Mouse (Mus musculus) E14TG2a.4 (cell line): Measurements from ENCODE around the gene Olfr463.
A peak's percentile ranks its signal among the peaks of the same experiment; 100 is the strongest.

Experiments
- H3K27me3 ChIP-seq: 2 replicates; pipeline ENCODE4 v1.6.1; 2014; ENCODE audit warnings: low read length, control low read depth; ENCODE audit not compliant: insufficient read depth
- H3K36me3 ChIP-seq: 2 replicates; pipeline ENCODE4 v1.6.1; 2014; ENCODE audit warnings: low read length, control low read depth; ENCODE audit not compliant: insufficient read depth
- H3K4me1 ChIP-seq: replicated peaks from 2 replicates; pipeline ENCODE4 v1.6.1; 2014; ENCODE audit warnings: low read depth, low read length, control low read depth
- H3K4me3 ChIP-seq: replicated peaks from 2 replicates; pipeline ENCODE4 v1.5.1; 2014; ENCODE audit warnings: mild to moderate bottlenecking, low read length
- H3K9me3 ChIP-seq: 2 replicates; pipeline ENCODE4 v1.6.1; 2014; ENCODE audit warnings: low read length, control low read depth
- CTCF ChIP-seq: conservative IDR thresholded peaks from 2 replicates; pipeline ENCODE4 v1.5.1; 2014; ENCODE audit warnings: low read length
- NANOG ChIP-seq: IDR thresholded peaks from 2 replicates; pipeline ENCODE4 v1.6.1; 2014; ENCODE audit warnings: borderline replicate concordance, low read length, mixed read lengths
- POU5F1 ChIP-seq: IDR thresholded peaks from 2 replicates; pipeline ENCODE4 v1.6.1; 2014; ENCODE audit warnings: low read length, borderline replicate concordance

Olfr463 gene

DNA sequence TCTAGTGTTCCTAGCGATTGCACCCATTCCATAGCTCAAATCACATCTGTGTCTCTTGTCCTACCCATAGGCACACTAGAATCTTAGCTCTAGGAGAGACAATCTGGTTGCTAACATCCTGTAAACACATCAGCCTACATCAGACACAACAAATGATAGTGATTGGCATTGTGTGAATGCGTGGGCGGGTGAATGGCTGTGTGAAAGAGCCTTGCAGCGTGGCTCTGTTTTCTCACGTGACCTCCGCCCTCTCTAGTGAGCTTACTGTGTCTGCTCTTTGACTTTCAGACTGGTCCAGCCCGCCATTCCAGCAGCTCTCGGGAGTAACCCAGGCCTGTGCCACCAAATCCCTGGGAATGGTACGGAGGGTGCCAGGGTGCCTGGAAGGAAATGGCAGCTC lies 36.8 kb downstream of the Olfr463 start:
- peaks cover 90% of the 10 kb centered on the region for H3K36me3 ChIP-seq
- no peak for TF ChIP-seq CTCF
- TF ChIP-seq POU5F1, result no peak
- TF ChIP-seq NANOG, result peak; percentile 8; the same call in 1 of the 2 replicates
- no peaks in the 10 kb centered on the region; the same call in 1 of the 2 replicates for H3K27me3 ChIP-seq
- no peaks in the 10 kb centered on the region for H3K9me3 ChIP-seq
- H3K4me1 ChIP-seq, result peaks cover 52% of the 10 kb centered on the region
- no peak overlapping the region for H3K4me3 ChIP-seq

DNA sequence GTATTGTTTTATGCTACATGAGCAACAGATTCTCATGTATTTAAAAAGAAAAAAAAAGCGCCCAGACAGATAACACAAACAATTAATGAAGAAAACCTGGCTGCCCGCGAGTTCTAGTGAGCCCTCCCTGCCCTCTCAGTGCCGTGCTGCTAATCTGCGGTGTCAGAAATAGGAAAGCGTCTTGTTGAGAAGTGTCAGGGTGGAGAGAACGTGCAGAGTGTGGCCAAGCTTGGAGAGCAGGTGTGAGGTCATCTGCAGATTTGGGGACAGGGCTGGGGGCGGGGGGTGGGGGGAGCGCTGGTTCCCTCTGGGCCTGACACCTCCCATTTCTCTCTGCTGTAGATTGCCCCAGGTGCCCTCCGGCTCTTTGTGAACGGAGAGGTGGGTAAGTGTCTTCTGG lies 37.9 kb downstream of the Olfr463 start:
- H3K36me3 ChIP-seq, result peaks cover 94% of the 10 kb centered on the region
- TF ChIP-seq POU5F1 (no peak), CTCF (no peak), NANOG (no peak)
- peaks cover 52% of the 10 kb centered on the region for H3K4me1 ChIP-seq
- no peaks in the 10 kb centered on the region for H3K9me3 ChIP-seq
- H3K4me3 ChIP-seq, result no peak overlapping the region
- H3K27me3 ChIP-seq, result no peaks in the 10 kb centered on the region; the same call in 1 of the 2 replicates

DNA sequence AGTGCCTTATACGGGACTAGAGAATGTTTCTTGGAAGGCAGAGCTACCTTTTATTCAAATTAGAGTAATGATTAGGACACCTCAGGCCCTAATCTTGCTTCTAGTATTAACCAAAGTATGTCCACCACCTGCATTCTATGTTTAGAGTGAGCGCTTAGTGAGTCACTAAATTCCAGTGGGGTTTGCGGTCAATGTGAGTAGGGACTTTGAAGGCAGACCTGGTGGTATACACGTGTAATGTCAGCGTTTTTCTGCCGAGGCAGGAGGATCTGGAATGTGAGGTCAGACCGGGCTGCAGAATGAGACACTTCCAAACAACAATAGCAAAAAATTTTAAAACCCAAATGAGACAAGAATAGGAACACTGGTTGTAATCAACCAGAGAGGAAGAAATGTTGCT lies 42.6 kb downstream of the Olfr463 start:
- Histone ChIP-seq H3K36me3 (peaks cover 47% of the 10 kb centered on the region), H3K27me3 (no peaks in the 10 kb centered on the region; the same call in 1 of the 2 replicates), H3K4me1 (peaks cover 35% of the 10 kb centered on the region), H3K9me3 (no peaks in the 10 kb centered on the region), H3K4me3 (no peak overlapping the region)
- no peak for TF ChIP-seq CTCF

DNA sequence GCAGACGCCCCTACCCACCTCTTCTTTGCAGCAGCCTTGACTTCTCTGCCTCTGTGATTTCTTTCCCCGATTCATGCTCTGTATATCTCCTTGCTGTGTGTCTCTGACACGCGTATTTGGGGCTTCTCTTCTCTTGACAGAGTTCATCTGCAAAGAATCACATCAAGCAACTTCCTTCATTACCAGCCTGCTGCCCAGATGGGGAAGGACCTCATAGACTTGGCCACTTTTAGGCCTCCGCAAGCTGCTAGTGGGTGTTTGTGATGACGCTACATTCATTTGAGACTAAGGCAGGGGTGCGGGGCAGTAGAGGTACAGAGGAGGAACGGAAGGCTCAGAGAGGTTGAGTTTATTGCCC lies 43.6 kb downstream of the Olfr463 start:
- H3K4me3 ChIP-seq, result peak overlapping the region; percentile 83
- no peak for TF ChIP-seq CTCF
- no peak for TF ChIP-seq POU5F1
- no peak for TF ChIP-seq NANOG
- peaks cover 42% of the 10 kb centered on the region for H3K4me1 ChIP-seq
- H3K9me3 ChIP-seq, result no peaks in the 10 kb centered on the region
- H3K27me3 ChIP-seq, result no peaks in the 10 kb centered on the region; the same call in 1 of the 2 replicates
- peaks cover 39% of the 10 kb centered on the region for H3K36me3 ChIP-seq

DNA sequence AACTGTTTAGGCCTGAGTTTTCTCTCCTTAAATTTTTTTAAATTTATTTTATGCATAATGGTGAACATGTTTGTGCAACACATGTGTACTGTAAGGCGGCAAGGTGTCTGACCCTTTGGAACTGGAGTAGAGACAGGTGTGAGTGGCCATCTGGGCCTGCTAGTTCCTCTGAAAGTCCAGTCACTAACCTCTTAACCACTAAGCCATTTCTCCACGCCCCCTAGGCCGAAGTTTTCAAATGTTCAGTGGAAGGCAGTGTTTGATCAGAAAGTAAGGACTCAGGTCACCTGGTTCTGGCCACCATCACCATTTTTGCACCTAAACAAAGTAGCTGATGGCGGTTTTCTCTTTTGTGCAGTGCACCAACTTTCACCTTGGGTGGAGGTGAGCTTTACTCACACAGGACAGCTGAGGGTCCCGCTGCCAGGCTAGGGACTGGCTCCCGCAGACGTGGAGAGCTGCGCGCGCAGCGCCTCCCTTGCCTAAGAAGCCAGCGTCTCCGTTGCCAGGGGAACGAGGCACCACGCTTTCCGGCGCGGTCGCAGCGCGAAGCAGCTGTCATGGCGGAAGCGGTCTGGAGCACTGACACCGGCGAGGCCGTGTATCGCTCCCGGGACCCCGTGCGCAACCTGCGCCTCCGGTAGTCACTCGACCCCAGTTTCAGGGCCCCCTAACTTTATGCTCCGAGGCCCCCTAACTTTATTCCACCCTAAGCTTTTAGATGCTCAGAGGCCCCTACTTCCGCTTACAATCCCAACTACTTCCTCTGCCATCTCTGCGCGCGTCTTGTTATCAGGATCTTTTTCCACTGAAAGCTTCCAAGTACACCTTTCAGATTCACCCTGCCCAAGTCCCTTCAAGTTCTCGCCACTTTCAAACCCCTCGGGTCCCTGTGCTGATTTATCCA lies 44.2 kb downstream of the Olfr463 start, which contains the start of gene Mks1:
Mks1 (plus strand) TSS at position 526 of the 907 bp plus-strand sequence.
- TF ChIP-seq CTCF (no peak), NANOG (no peak), POU5F1 (no peak)
- H3K9me3 ChIP-seq, result no peaks in the 10 kb centered on the region
- H3K4me1 ChIP-seq, result peaks cover 45% of the 10 kb centered on the region
- H3K4me3 ChIP-seq, result peak within 1 kb of the TSS; percentile 83
- H3K36me3 ChIP-seq, result peaks cover 33% of the 10 kb centered on the region
- H3K27me3 ChIP-seq, result no peaks in the 10 kb centered on the region; the same call in 1 of the 2 replicates

DNA sequence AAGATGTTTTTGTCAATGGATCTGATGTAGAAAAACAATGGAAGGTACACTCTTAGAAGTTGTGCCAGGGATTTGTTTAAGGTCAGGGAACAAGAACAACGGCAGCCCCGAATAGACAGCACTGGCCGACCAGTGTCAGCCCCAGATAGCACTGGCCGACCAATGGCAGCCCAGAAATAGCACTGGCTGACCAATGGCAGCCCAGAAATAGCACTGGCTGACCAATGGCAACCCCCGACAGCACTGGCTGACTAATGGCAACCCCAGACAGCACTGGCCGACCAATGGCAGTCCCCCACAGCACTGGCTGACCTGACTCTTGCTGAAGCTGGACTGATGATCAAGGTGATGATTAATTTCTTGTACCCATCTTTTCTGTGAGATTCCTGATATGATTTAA lies 49.3 kb downstream of the Olfr463 start:
- Histone ChIP-seq H3K27me3 (no peaks in the 10 kb centered on the region), H3K4me3 (no peak overlapping the region), H3K9me3 (no peaks in the 10 kb centered on the region), H3K4me1 (peaks cover 31% of the 10 kb centered on the region), H3K36me3 (no peaks in the 10 kb centered on the region)
- no peak for TF ChIP-seq NANOG
- no peak for TF ChIP-seq POU5F1
- no peak for TF ChIP-seq CTCF

DNA sequence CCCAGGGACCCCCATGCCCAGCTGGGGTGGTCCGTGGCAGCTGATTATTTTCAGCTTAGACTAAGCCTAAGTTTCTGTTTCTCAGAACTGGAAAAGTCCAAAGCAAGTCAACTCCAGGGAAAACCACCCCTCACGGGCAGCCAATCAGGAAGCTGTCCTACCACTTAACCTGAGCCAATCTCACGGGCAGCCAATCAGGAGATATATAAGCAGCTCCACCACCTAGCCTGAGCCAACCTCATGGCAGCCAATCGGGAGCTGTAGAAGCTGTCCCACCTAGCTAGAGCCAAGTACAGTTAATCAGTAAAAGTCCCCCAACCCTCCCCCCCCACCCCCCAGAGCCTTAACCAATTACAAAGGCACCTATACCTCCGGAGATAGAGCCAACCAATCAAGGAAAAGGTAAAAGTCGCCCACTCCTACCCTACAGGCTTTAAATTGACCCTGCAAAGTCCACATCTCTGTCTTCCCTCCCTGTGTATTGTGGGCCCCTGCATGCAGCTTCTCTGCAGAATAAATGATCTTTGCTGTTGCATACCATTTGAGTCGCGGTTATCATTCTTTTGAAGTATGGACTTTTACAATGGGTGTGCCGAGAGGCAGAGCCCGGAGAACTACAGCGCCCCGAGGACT lies 50.1 kb downstream of the Olfr463 start:
- Histone ChIP-seq H3K4me1 (peaks cover 27% of the 10 kb centered on the region), H3K36me3 (no peaks in the 10 kb centered on the region), H3K9me3 (no peaks in the 10 kb centered on the region), H3K27me3 (no peaks in the 10 kb centered on the region), H3K4me3 (no peak overlapping the region)
- TF ChIP-seq CTCF (no peak), POU5F1 (no peak), NANOG (no peak)
